Comparison of ENCODE assay signal across 18 mouse cellular contexts in genomic region chr1:174719729-174720458, GRCm38 (mm10).
DNase-seq lines count a peak whose midpoint lies in the region; ATAC-seq and TF ChIP-seq lines count a peak whose summit lies in the region.
"Had no signal": no experiment of that assay in that cellular context is flagged by ENCODE, and none has a peak within 500 bp of the region (broad histone marks: within the 10 kb centered on the region; RNA-seq: fewer than 3 reads in every experiment).

No protein-coding gene starts in this region.

- H3K9ac ChIP-seq in hindbrain, embryonic 11.5 days (ENCODE audit: low read depth, low read length): no peak overlapping the region
- H3K9ac ChIP-seq in hindbrain, embryonic 16.5 days (ENCODE audit: low read depth, low read length): no peak overlapping the region
- H3K9ac ChIP-seq: embryonic facial prominence, embryonic 12.5 days had no signal

- no peak for TF ChIP-seq POLR2A in kidney, adult 2 months (IDR thresholded peaks at IDR 0.05; ENCODE audit: low read depth, low read length)

- WGBS in hindbrain, embryonic 11.5 days: 88% methylated on average over 12 of the region's 12 CpGs
- WGBS in hindbrain, embryonic 10.5 days: 91% methylated on average over 12 of the region's 12 CpGs
- 78% methylated on average over 12 of the region's 12 CpGs for WGBS in hindbrain, embryonic 16.5 days
- WGBS in kidney, adult 2 months: 87% methylated on average over 12 of the region's 12 CpGs

- ATAC-seq in hindbrain, embryonic 11.5 days (ENCODE audit: low FRiP score): 0 out of 2 replicates have a peak, but pooled peaks have one; percentile 68
- peak; percentile 79; the same call in 1 of the 2 replicates for ATAC-seq in hindbrain, embryonic 16.5 days
- ATAC-seq in frontal cortex, adult (ENCODE audit: low TSS enrichment): no peak

- H3K9me3 ChIP-seq in hindbrain, embryonic 11.5 days (ENCODE audit: control insufficient read depth, low read length): no peaks in the 10 kb centered on the region
- H3K9me3 ChIP-seq in hindbrain, embryonic 10.5 days: no peaks in the 10 kb centered on the region
- H3K9me3 ChIP-seq in hindbrain, embryonic 16.5 days (ENCODE audit: control insufficient read depth, low read length): no peaks in the 10 kb centered on the region
- H3K9me3 ChIP-seq: embryonic facial prominence, embryonic 12.5 days had no signal

- H3K4me3 ChIP-seq in hindbrain, embryonic 11.5 days (ENCODE audit: low read depth, low read length): no peak overlapping the region
- H3K4me3 ChIP-seq in hindbrain, embryonic 10.5 days: no peak overlapping the region
- H3K4me3 ChIP-seq in hindbrain, embryonic 16.5 days (ENCODE audit: low read length): no peak overlapping the region
- no peak overlapping the region for H3K4me3 ChIP-seq in kidney, adult 2 months (ENCODE audit: insufficient read depth, low read depth, low read length)
- H3K4me3 ChIP-seq: embryonic facial prominence, embryonic 12.5 days; heart, adult 2 months had no signal

- no peaks in the 10 kb centered on the region for H3K27me3 ChIP-seq in hindbrain, embryonic 11.5 days (ENCODE audit: control insufficient read depth, insufficient read depth, low read length)
- no peaks in the 10 kb centered on the region for H3K27me3 ChIP-seq in hindbrain, embryonic 10.5 days (ENCODE audit: insufficient read depth, poor library complexity, severe bottlenecking)
- H3K27me3 ChIP-seq in hindbrain, embryonic 16.5 days (replicated peaks; ENCODE audit: control insufficient read depth, insufficient read depth, low read length): no peaks in the 10 kb centered on the region
- H3K27me3 ChIP-seq in kidney, adult 2 months (replicated peaks; ENCODE audit: control insufficient read depth, insufficient read depth, low read length): no peaks in the 10 kb centered on the region
- H3K27me3 ChIP-seq: embryonic facial prominence, embryonic 12.5 days had no signal

- H3K27ac ChIP-seq in hindbrain, embryonic 11.5 days (ENCODE audit: low read depth, low read length): no peak overlapping the region
- H3K27ac ChIP-seq in hindbrain, embryonic 10.5 days: no peak overlapping the region
- no peak overlapping the region for H3K27ac ChIP-seq in hindbrain, embryonic 16.5 days (ENCODE audit: low read depth, low read length)
- H3K27ac ChIP-seq in kidney, adult 2 months (ENCODE audit: insufficient read depth, low read depth, low read length): no peak overlapping the region
- H3K27ac ChIP-seq: embryonic facial prominence, embryonic 12.5 days; heart, adult 2 months had no signal

- TF ChIP-seq CTCF in kidney, adult 2 months (conservative IDR thresholded peaks at IDR 0.05; ENCODE audit: insufficient read depth, insufficient read length, low read depth, low read length): no peak

- H3K36me3 ChIP-seq in hindbrain, embryonic 11.5 days (ENCODE audit: control insufficient read depth, insufficient read depth, low read length): no peaks in the 10 kb centered on the region
- H3K36me3 ChIP-seq in hindbrain, embryonic 10.5 days: peaks cover 34% of the 10 kb centered on the region
- H3K36me3 ChIP-seq in hindbrain, embryonic 16.5 days (ENCODE audit: control insufficient read depth, insufficient read depth, low read length): no peaks in the 10 kb centered on the region
- H3K36me3 ChIP-seq in kidney, adult 2 months (ENCODE audit: control insufficient read depth, insufficient read depth, low read length): no peaks in the 10 kb centered on the region
- H3K36me3 ChIP-seq: embryonic facial prominence, embryonic 12.5 days had no signal

- no peaks in the 10 kb centered on the region for H3K4me1 ChIP-seq in hindbrain, embryonic 11.5 days (replicated peaks; ENCODE audit: control insufficient read depth, insufficient read depth, low read length)
- H3K4me1 ChIP-seq in hindbrain, embryonic 10.5 days (replicated peaks): no peaks in the 10 kb centered on the region
- no peaks in the 10 kb centered on the region for H3K4me1 ChIP-seq in hindbrain, embryonic 16.5 days (ENCODE audit: control insufficient read depth, insufficient read depth, low read depth, low read length)
- no peaks in the 10 kb centered on the region for H3K4me1 ChIP-seq in kidney, adult 2 months (ENCODE audit: control insufficient read depth, insufficient read depth, low read length)
- H3K4me1 ChIP-seq: embryonic facial prominence, embryonic 12.5 days had no signal

- no peak for DNase-seq in hindbrain, embryonic 11.5 days (ENCODE audit: low spot score)
- DNase-seq in hindbrain, embryonic 10.5 days (ENCODE audit: low spot score): no peak
- DNase-seq in cerebellum, adult 11 months: peak; percentile 60
- peak; percentile 77 to 79 for DNase-seq in cerebellum, postnatal 10 days
- no peak for DNase-seq in kidney, adult 2 months
- DNase-seq: adrenal gland, adult 8-10 months; B cell, adult 2 months; heart, adult 2 months; kidney, adult 9 months; kidney, postnatal 36 days; liver; lung, adult 18-20 months; lung, postnatal 4 days; right cerebral cortex, adult 18-20 months had no signal

- H3K4me2 ChIP-seq in hindbrain, embryonic 11.5 days (replicated peaks; ENCODE audit: low read depth, low read length): no peak overlapping the region
- H3K4me2 ChIP-seq in hindbrain, embryonic 16.5 days (ENCODE audit: low read length): no peak overlapping the region
- H3K4me2 ChIP-seq: embryonic facial prominence, embryonic 12.5 days; midbrain, embryonic 11.5 days had no signal

Comparison
In these comparisons a context has a peak if more than half of its experiments do, and no peak if none do; other contexts are left out.
1. DNase-seq: peak in cerebellum, adult 11 months (single experiment) and cerebellum, postnatal 10 days (2 of 2); none in hindbrain, embryonic 11.5 days (single experiment), hindbrain, embryonic 10.5 days (single experiment) and kidney, adult 2 months (single experiment).